Mouse (Mus musculus) CH12F3 (cell line): ENCODE results near the gene Zswim8.
"Not testable (repeated sequence)": the region's sequence is repeated elsewhere in the genome, so short reads cannot be mapped to it uniquely, and the experiment has no call there.

Experiments used
- in situ Hi-C: fragments of 300-500 bp; cut with MboI; formaldehyde crosslinking; loops from 2 replicates; pipeline ENCODE4 v1.14.3; 2020; ENCODE audit warnings: low sequenced_read_pairs

Zswim8 gene

GRCm38 (mm10) chr14:20691772-20692171 is 15.6 kb upstream of the Zswim8 start:
- in situ Hi-C loops: no loop called here

GRCm38 (mm10) chr14:20693589-20694101 is 13.7 kb upstream of the Zswim8 start:
- in situ Hi-C loops: no loop called here

- in situ Hi-C loops: no loop called here
Measured at GRCm38 (mm10) chr14:20694185-20694883, 13.0 kb upstream of the Zswim8 start.

- in situ Hi-C loops: no loop called here
Measured at GRCm38 (mm10) chr14:20694884-20695760, 12.2 kb upstream of the Zswim8 start, which contains the start of gene Fut11. Gene Fut11, plus strand, starts transcription at chr14:20694968.

GRCm38 (mm10) chr14:20695761-20696520 is 11.4 kb upstream of the Zswim8 start:
- in situ Hi-C loops: no loop called here

- in situ Hi-C loops: no loop called here
Measured at GRCm38 (mm10) chr14:20696986-20697385, 10.4 kb upstream of the Zswim8 start.

- in situ Hi-C loops: no loop called here
Measured at GRCm38 (mm10) chr14:20698515-20698914, 8.8 kb upstream of the Zswim8 start.

- in situ Hi-C loops: no loop called here
Measured at GRCm38 (mm10) chr14:20700362-20700761, 7.0 kb upstream of the Zswim8 start.

- in situ Hi-C loops: no loop called here
Measured at GRCm38 (mm10) chr14:20701554-20701953, 5.8 kb upstream of the Zswim8 start.

GRCm38 (mm10) chr14:20702096-20702740 is 5.1 kb upstream of the Zswim8 start:
- in situ Hi-C loops: no loop called here

- in situ Hi-C loops: no loop called here
Measured at GRCm38 (mm10) chr14:20702741-20703381, 4.5 kb upstream of the Zswim8 start, which contains the start of gene Chchd1. Gene Chchd1, plus strand, starts transcription at chr14:20703006.

GRCm38 (mm10) chr14:20703461-20703860 is 3.9 kb upstream of the Zswim8 start:
- in situ Hi-C loops: not testable (repeated sequence)

- in situ Hi-C loops: no loop called here
Measured at GRCm38 (mm10) chr14:20708239-20708638, 887 bp downstream of the Zswim8 start.

- in situ Hi-C loops: no loop called here
Measured at GRCm38 (mm10) chr14:20713832-20714231, 6.5 kb downstream of the Zswim8 start.

- in situ Hi-C loops: no loop called here
Measured at GRCm38 (mm10) chr14:20718443-20718842, 11.1 kb downstream of the Zswim8 start.

GRCm38 (mm10) chr14:20719767-20720166 is 12.4 kb downstream of the Zswim8 start:
- in situ Hi-C loops: no loop called here

- in situ Hi-C loops: no loop called here
Measured at GRCm38 (mm10) chr14:20721371-20721770, 14.0 kb downstream of the Zswim8 start.

GRCm38 (mm10) chr14:20723006-20723405 is 15.7 kb downstream of the Zswim8 start:
- in situ Hi-C loops: no loop called here

GRCm38 (mm10) chr14:20724043-20724442 is 16.7 kb downstream of the Zswim8 start:
- in situ Hi-C loops: no loop called here
